Mouse (Mus musculus) cortical plate, adult 2 months (tissue): ENCODE measurements around the gene Megf6.

Experiments used
- CTCF ChIP-seq: fragments of 200-500 bp; IDR thresholded peaks from 2 replicates; pipeline ENCODE4 v1.5.1; 2011; ENCODE audit warnings: mild to moderate bottlenecking, control low read depth, low read length; ENCODE audit not compliant: insufficient read depth; ENCODE audit errors: extremely low read depth
- POLR2A ChIP-seq: fragments of 200-500 bp; IDR thresholded peaks from 2 replicates; pipeline ENCODE4 v1.6.1; 2011; ENCODE audit warnings: mild to moderate bottlenecking, low read length, control low read depth; ENCODE audit not compliant: insufficient read depth; ENCODE audit errors: extremely low read depth

- TF ChIP-seq POLR2A (no peak), CTCF (peak; percentile 97)
Measured at GRCm38 (mm10) chr4:154159002-154159401, 11.5 kb upstream of the Megf6 start.
